Mouse (Mus musculus) adrenal gland (tissue): ENCODE measurements around the gene Nup35.

Experiments used
- intact Hi-C: fragments of 180-260 bp; cut with DNase I; formaldehyde crosslinking; loops from one replicate; pipeline ENCODE4 v1.15.1; 2025
- long read RNA-seq, 2 experiments: library from polyadenylated mRNA; unstranded; transcript quantifications; one replicate each; pipeline ENCODE4 v2.0.0; 2020; ENCODE audit warnings: borderline replicate concordance in 1 of 2; ENCODE audit not compliant: insufficient replicate concordance in 1 of 2

Gene Nup35
- long read RNA-seq, experiment 1, transcript Nup35-201 (9 exons, 1,559 nt): major isoform, 33 of 37 reads
- long read RNA-seq, experiment 1, partial matches to known transcripts: 2 of 37 reads
- long read RNA-seq, experiment 1, other reads (novel, unspliced or antisense): 2 of 37 reads
- long read RNA-seq, experiment 2, transcript Nup35-201 (9 exons, 1,559 nt): major isoform, 29 of 29 reads
- long read RNA-seq, experiment 2, partial matches to known transcripts: 0 of 29 reads
- long read RNA-seq, experiment 2, other reads (novel, unspliced or antisense): 0 of 29 reads

- intact Hi-C loops: loop anchor here (2.0 kb wide), 1 partner anchor 36 kb away; the partner anchor contains the start of gene Nckap1
Observed at GRCm38 (mm10) chr2:80616854-80617737, at the start of gene Nup35, which contains the start of gene Dusp19. Gene Nup35, plus strand, starts transcription at chr2:80617236. Gene Dusp19, plus strand, starts transcription at chr2:80617045.

- intact Hi-C loops: no loop called here
Observed at GRCm38 (mm10) chr2:80567411-80567810, 49.6 kb upstream of the Nup35 start.

GRCm38 (mm10) chr2:80570656-80571055 lies 46.4 kb upstream of the Nup35 start:
- intact Hi-C loops: no loop called here

- intact Hi-C loops: no loop called here
Observed at GRCm38 (mm10) chr2:80577286-80577685, 39.8 kb upstream of the Nup35 start.

- intact Hi-C loops: no loop called here
Observed at GRCm38 (mm10) chr2:80579253-80579891, 37.7 kb upstream of the Nup35 start.

- intact Hi-C loops: loop anchor here (2.0 kb wide), 1 partner anchor 36 kb away; the partner anchor contains the start of genes Dusp19 and Nup35
Observed at GRCm38 (mm10) chr2:80580311-80580961, 36.6 kb upstream of the Nup35 start.

GRCm38 (mm10) chr2:80581043-80581711 lies 35.9 kb upstream of the Nup35 start, which contains the start of gene Nckap1:
Gene Nckap1, minus strand, starts transcription at chr2:80581380.
- intact Hi-C loops: loop anchor here (2.0 kb wide), 1 partner anchor 36 kb away; the partner anchor contains the start of genes Dusp19 and Nup35

- intact Hi-C loops: no loop called here
Observed at GRCm38 (mm10) chr2:80582356-80582755, 34.7 kb upstream of the Nup35 start.

- intact Hi-C loops: no loop called here
Observed at GRCm38 (mm10) chr2:80594215-80594918, 22.7 kb upstream of the Nup35 start.

- intact Hi-C loops: no loop called here
Observed at GRCm38 (mm10) chr2:80596960-80597359, 20.1 kb upstream of the Nup35 start.

- intact Hi-C loops: no loop called here
Observed at GRCm38 (mm10) chr2:80599850-80600249, 17.2 kb upstream of the Nup35 start.

GRCm38 (mm10) chr2:80600611-80601010 lies 16.4 kb upstream of the Nup35 start:
- intact Hi-C loops: no loop called here

- intact Hi-C loops: no loop called here
Observed at GRCm38 (mm10) chr2:80602756-80603155, 14.3 kb upstream of the Nup35 start.

GRCm38 (mm10) chr2:80603771-80604426 lies 13.1 kb upstream of the Nup35 start:
- intact Hi-C loops: no loop called here

- intact Hi-C loops: no loop called here
Observed at GRCm38 (mm10) chr2:80612286-80612685, 4.8 kb upstream of the Nup35 start.

- intact Hi-C loops: no loop called here
Observed at GRCm38 (mm10) chr2:80612796-80613195, 4.2 kb upstream of the Nup35 start.

GRCm38 (mm10) chr2:80618991-80619390 lies 2.0 kb downstream of the Nup35 start:
- intact Hi-C loops: no loop called here

- intact Hi-C loops: no loop called here
Observed at GRCm38 (mm10) chr2:80621921-80622320, 4.9 kb downstream of the Nup35 start.

GRCm38 (mm10) chr2:80624523-80624922 lies 7.5 kb downstream of the Nup35 start:
- intact Hi-C loops: no loop called here
